Mouse (Mus musculus): ENCODE measurements at regions not wholly inside any gene's neighbourhood (a gene's known extent, or its start where the extent isn't known, plus 50 kb on each side); places are given as distances from the start of the nearest gene placed in this dataset.
A peak's percentile ranks its signal among the peaks of the same experiment; 100 is the strongest.

DNA sequence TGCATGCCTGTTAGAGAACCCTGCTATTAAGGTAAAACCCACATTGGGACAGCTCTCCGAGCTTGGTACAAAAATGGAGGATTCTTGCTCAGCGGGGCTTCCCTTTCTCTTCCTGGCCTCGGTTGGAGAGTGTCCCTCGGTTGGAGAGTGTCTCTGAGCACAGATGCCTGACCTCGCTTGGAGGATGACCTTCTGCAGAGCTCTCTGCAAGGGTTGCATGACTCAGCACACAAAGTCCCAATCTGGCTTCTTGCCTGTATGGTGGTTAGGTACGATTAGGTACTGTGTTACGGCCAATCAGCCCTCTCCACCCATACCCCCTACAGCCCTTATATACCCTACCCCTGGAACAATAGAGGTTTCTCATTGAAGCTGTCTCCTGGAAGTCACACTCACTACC, 177.1 kb upstream of the Rreb1 start:
- DNase-seq = no peak
- intact Hi-C loops (cut with DNase I) = no loop called here

GRCm38 (mm10) chr13:37602256-37602655, 175.9 kb upstream of the Rreb1 start:
- DNase-seq = no peak
- intact Hi-C loops (cut with DNase I) = no loop called here

GRCm38 (mm10) chr13:37603226-37603994, 174.8 kb upstream of the Rreb1 start:
- intact Hi-C loops (cut with DNase I) = no loop called here
- DNase-seq = no peak

GRCm38 (mm10) chr13:37606250-37606649, 171.9 kb upstream of the Rreb1 start:
- intact Hi-C loops (cut with DNase I) = no loop called here
- no peak for DNase-seq

DNA sequence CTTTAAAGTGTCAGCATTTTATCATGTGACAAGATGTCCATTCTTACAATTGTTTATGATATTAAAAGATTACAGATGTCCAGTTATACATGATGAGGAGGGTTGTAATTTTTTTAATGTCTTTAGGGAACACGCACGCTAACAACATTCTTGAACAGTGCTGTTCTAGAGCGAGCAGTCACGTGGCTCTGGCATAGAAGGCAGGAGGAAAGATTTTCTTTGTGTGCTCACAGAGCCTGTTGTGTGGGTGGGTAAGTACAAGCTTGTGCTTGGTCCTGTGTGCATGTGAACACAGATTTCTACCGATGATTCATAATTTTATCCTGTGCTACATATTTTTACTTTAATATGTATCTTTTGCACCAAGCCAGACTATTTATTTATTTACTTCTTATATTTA, 169.1 kb upstream of the Rreb1 start:
- no peak for DNase-seq
- intact Hi-C loops (cut with DNase I) = no loop called here

GRCm38 (mm10) chr13:37611387-37611786, 166.8 kb upstream of the Rreb1 start:
- intact Hi-C loops (cut with DNase I) = no loop called here
- no peak for DNase-seq

DNA sequence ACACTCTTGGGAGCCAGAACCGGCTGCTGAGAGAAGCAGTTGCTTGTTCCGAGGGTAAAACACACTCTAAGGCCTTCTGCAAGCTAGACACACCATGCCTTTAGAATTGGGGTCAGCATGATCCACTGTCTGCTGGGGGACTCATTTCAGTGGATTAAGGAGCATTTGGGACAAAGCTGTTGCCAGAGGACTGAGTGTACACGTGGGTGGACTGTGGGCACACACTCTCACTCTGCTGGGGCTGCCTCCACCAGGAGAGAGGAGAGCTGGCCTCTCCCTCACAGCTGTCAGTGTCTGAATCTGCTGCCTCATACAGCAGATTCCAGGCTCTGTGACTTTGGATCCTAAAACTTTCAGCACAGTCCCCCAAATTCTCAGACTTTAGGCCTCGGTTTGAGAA, 161.2 kb upstream of the Rreb1 start:
- intact Hi-C loops (cut with DNase I) = no loop called here
- no peak for DNase-seq

DNA sequence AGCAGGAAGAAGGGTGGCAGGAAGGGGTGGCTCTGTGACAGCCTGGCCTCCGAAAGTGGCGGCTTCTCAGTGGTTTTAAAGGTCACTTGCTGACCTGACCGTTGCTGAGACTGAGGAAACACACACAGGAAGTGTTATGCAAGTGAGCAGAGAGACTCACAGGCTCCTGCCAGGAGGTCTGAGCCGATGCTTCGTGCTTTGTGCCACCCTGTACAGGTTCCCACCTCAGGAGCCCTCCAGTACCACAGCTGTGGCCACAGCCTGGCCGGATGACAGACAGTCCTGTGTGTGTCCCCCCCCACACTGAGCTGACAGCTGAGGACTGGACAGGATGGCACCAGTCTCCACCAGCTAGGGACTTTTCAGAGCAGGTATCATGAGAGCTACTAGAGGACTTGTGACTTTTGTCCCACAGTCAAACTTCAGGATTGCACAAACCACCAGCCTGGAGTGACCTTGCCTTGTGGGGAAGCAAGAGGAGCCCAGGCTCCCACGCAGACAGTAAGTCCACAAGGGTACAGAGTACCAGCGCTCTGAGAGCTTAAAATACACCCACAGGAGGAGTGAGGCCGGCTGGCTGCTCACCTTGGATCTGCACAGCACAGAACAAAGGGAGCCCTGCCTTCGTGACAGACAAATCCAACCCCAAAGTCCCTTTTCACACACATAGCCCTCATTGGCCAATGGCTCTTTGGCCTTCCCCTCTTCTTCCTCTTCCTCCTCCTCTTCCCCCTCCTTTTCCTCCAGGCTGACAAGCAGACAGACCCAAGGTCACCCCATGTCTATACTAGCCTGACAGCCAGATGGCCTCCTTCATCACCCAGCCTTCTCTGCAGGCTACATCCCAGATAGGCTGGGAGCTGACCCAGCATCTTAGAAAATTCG, 158.1 kb upstream of the Rreb1 start:
- intact Hi-C loops (cut with DNase I) = no loop called here
- peak in 1 of 2 experiments; percentile 23 for DNase-seq

GRCm38 (mm10) chr13:37621319-37622050, 156.7 kb upstream of the Rreb1 start:
- intact Hi-C loops (cut with DNase I) = no loop called here
- DNase-seq = no peak

DNA sequence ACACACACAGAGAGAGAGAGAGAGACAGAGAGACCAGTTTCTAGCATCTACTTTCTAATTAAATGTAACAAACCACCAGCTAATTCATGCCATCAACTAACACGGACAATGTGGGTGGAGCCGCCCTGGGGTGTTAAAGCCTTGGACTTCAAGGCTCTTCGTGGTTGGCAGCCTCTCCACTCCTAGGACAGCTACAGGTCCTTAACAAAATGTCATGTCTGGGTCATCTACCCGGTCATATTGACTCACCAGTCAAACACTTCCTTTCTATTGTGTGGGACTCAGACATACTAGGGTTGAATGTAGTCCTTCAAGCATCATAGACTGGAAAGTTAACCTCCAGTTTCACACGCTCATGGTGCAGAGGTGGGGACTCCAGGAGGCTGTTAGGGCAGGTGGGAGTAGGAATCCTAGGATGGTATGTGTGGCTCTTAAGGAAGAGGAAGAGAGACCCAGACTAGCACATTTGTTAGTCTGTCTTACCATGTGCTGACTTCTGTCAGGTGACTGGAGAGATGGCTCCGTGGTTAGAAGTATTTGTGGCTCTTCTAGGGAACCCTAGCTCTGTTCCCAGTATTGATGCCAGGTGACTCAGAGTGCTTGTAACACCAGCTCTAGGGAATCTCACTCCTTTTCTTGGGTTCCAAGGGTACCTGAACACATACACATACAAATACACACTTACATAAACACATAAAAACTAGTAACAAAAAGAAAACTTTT, 155.7 kb upstream of the Rreb1 start:
- DNase-seq = no peak
- intact Hi-C loops (cut with DNase I) = no loop called here

DNA sequence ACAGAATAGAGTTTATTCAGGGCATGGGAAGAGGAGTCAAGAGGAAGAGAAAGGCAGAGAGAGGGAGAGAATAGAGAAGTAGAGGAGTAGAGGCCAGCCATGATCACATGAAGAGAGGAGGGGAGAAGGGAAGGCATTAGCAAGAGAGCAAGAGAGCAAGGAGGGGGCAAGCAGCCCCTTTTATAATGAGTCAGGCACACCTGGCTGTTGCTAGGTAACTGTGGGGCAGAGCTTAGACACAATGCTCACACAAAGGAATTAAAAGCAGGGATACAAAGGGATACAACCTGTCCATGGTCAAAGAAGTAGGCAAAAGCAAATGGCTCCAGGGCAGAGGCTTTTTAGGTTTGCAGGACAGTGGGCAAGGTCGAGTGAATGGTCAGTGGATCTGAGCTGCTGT, 153.5 kb upstream of the Rreb1 start:
- DNase-seq = no peak
- intact Hi-C loops (cut with DNase I) = no loop called here

- no peak for DNase-seq
- intact Hi-C loops (cut with DNase I) = no loop called here
Measured at GRCm38 (mm10) chr13:37625532-37626235, 152.5 kb upstream of the Rreb1 start.

DNA sequence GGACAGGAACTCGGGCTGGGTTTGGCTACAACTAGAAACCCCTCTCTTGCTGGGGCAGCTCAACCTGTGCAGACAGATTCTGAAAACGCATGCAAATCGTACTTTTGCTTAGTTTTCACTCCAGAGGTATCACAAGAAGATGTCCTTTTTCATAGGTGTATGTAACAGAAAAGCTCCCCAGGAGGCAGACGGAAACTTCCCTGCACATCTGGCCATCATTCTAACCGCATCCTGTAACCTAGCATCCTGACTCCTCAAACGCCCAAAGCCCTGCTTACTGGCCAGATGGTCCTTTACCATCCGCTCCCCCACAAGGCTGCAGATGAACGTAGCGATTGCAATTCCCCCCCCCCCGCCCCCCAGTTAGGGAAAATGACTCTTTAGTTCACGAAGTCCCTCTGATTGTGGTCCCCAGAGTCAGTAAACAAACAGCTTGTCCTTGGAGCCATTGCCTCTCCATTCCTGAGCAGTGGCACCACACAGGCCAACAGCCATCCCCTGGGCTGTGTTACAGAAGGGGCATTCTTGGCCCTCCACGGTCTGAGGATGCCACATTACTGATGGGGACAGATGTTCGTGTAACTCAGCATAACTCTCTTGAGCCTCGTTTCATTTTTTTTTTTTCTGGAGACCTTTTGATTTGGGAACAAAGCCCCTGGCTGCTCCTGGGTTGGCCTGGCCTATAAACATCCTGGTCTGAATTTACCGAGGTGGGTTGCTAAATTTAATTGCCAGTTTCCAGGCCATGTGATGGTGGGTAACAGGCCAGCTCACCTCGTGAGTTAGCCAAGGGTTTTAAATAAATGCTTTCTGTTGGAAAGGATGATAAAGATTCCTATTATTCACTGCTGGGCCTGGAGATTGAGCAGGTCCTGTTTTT, 149.6 kb upstream of the Rreb1 start:
- intact Hi-C loops (cut with DNase I) = no loop called here
- DNase-seq = no peak

DNA sequence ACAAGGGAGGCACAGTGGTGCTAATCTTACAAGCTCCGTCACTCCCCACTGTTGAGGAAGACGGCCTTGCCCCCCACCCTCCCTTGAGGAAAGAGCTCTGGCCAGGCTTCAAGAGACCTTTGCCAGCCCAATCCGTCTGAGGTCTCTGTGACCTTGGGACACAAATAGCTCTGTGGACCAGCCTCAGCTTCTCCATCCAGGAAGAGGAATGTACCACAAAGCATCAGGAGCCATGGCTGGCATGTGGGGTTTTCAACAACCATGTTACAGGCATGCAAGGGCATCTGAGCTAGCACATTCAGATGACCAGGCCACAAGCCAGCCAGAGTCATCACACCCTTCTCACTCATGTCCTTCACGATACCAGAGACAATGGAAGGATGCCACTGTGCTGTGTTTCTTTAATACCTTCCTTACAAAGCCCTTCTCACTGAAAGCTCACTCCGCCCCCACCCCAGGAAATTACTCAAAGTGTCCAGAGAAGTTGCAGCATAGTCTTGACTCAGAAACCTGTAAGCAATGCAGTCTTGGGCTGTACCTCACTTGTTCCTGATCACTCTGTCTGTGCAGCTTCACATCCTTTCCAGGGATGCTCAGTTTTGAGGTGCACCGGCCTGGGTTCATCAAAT, 148.8 kb upstream of the Rreb1 start:
- intact Hi-C loops (cut with DNase I) = no loop called here

GRCm38 (mm10) chr13:37632835-37633440, 145.3 kb upstream of the Rreb1 start:
- no peak for DNase-seq
- intact Hi-C loops (cut with DNase I) = no loop called here

More for the DNA sequence above, 148.8 kb upstream of the Rreb1 start:
- no peak for DNase-seq

DNA sequence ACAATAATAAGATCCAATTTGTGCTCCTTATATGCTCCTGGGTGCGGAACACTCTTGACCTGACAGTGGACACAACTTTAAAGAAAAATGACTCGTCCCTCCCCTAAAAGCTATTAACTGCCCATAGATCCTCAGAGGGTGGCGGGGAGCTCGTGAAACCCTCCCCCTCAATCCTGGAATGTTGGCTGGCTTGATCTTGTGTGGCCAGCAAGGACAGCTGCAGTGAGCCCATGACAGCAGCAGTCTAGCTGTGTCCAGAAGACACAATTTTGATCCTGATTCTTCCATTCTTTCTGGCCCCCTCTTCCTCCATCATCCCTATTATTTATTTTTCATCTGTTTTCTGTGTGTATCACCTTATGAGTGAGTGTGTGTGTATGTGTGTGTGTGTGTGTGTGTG, 141.8 kb upstream of the Rreb1 start:
- intact Hi-C loops (cut with DNase I) = no loop called here
- no peak for DNase-seq

- no peak for DNase-seq
- intact Hi-C loops (cut with DNase I) = no loop called here
Measured at GRCm38 (mm10) chr13:37637151-37637550, 141.0 kb upstream of the Rreb1 start.

- DNase-seq = no peak
- intact Hi-C loops (cut with DNase I) = no loop called here
Measured at GRCm38 (mm10) chr13:37638071-37638511, 140.1 kb upstream of the Rreb1 start.

Data from gastrocnemius, postnatal 36 days (tissue).